In the genomic region with DNA sequence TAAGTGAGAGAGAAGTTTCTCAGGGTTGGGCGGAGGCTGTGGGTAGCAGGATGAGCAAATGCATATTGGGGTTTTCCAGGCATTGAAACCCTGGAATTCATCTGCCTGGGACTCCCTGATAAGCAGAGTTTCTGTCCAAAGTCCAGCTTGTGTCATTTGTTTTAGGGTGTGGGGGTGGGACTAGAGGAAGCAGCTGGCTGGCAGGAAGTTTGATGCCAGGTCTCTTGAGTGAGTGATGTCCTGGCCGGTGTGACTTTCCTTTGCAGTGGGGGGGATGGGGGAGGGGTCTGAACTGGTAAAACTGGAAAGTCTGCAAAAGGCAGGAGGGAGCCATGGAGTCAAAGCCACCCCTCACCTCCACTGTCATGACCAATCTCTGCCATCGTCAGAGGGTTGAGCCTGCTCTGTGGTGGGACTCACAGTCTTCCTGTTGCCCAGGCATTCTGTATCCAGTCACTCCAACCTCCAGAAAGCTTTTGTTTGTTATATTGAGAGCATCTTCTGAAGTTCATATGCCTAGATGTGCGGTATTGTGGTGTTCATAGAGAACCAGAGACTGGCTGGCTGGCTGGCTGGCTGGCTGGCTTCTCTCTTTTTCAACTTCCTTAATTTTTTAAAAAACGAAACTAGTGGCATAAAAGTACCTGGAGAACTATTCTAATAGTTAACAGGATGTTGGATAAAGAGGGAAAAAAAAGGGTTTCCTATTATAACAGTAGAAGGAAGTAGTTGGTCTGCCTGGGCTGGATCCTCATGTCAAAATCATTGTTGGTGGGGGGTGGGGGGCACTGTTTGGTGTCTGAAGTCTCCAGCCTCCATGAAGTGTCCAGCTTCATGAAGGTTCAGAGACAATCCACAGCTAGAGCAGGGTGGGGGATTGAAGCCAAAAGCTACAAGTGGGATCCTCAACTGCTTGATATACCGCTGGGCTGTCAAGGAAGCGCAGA, we compare ENCODE assay signal across 9 mouse cellular contexts. TPM values are rescaled to one million over a fixed set of nuclear protein-coding genes. Genes with fewer than 3 reads are reported as not detected.
A peak's percentile ranks its signal among the peaks of the same experiment; 100 is the strongest.
DNase-seq lines count a peak whose midpoint lies in the region; ATAC-seq and TF ChIP-seq lines count a peak whose summit lies in the region.
"Had no signal": no experiment of that assay in that cellular context is flagged by ENCODE, and none has a peak within 500 bp of the region (broad histone marks: within the 10 kb centered on the region; RNA-seq: fewer than 3 reads in every experiment).

No protein-coding gene starts in this region.

- no peak for TF ChIP-seq EP300 in ES-Bruce4 (IDR thresholded peaks at IDR 0.05; ENCODE audit: insufficient read depth, low read depth, low read length)

- TF ChIP-seq CTCF in ES-Bruce4 (IDR thresholded peaks at IDR 0.05; ENCODE audit: low read depth, low read length): no peak
- TF ChIP-seq CTCF in lung, embryonic 14.5 days (IDR thresholded peaks at IDR 0.05; ENCODE audit: low read depth): no peak
- no peak for TF ChIP-seq CTCF in thymus, adult 2 months (IDR thresholded peaks at IDR 0.05; ENCODE audit: borderline replicate concordance, control insufficient read depth, extremely low read depth, insufficient read depth, low read length, poor library complexity)
- no peak for TF ChIP-seq CTCF in forebrain, postnatal 0 days (IDR thresholded peaks at IDR 0.05; ENCODE audit: low read depth)

- no peak overlapping the region for H3K4me3 ChIP-seq in ES-Bruce4 (ENCODE audit: low read depth, low read length)
- peak overlapping the region; percentile 29 for H3K4me3 ChIP-seq in intestine, embryonic 16.5 days (ENCODE audit: low read length)
- peak overlapping the region; percentile 12; the same call in 1 of the 2 replicates for H3K4me3 ChIP-seq in lung, embryonic 14.5 days (ENCODE audit: low read depth, low read length)
- H3K4me3 ChIP-seq in thymus, adult 2 months (ENCODE audit: control insufficient read depth, insufficient read depth, low read length): no peak overlapping the region
- no peak overlapping the region for H3K4me3 ChIP-seq in forebrain, postnatal 0 days (ENCODE audit: low read depth, low read length)

- whole genome bisulfite sequencing in intestine, embryonic 16.5 days: 36% methylated on average over 7 of the region's 7 CpGs
- WGBS in lung, embryonic 14.5 days: 43% methylated on average over 7 of the region's 7 CpGs
- 19% methylated on average over 7 of the region's 7 CpGs for WGBS in thymus, adult 2 months
- 70% methylated on average over 7 of the region's 7 CpGs for WGBS in forebrain, postnatal 0 days

- TF ChIP-seq POLR2A in ES-Bruce4 (IDR thresholded peaks at IDR 0.05; ENCODE audit: insufficient read depth, low read length): no peak
- TF ChIP-seq POLR2A in thymus, adult 2 months (IDR thresholded peaks at IDR 0.05; ENCODE audit: control insufficient read depth, extremely low read depth, insufficient read depth, low read length, poor library complexity): no peak

- H3K9ac ChIP-seq in ES-Bruce4 (ENCODE audit: low read depth, poor library complexity, severe bottlenecking): no peak overlapping the region
- peak overlapping the region; percentile 24 for H3K9ac ChIP-seq in intestine, embryonic 16.5 days (ENCODE audit: low read depth, low read length)
- no peak overlapping the region; the same call in 1 of the 2 replicates for H3K9ac ChIP-seq in lung, embryonic 14.5 days
- H3K9ac ChIP-seq in forebrain, postnatal 0 days: no peak overlapping the region

- peak; percentile 18 for DNase-seq in A20 (ENCODE audit: low read depth, low spot score)
- peak; percentile 55 for DNase-seq in lung, embryonic 14.5 days
- no peak for DNase-seq in thymus, adult 2 months
- no peak for DNase-seq in forebrain, postnatal 0 days
- no peak for DNase-seq in cerebellum, postnatal 4 days (ENCODE audit: low spot score in 2 of 2)
- DNase-seq: cerebellum, adult 2 months had no signal

- H3K27ac ChIP-seq in ES-Bruce4 (ENCODE audit: insufficient read depth, low read length): 0 out of 2 replicates have a peak overlapping the region, but pooled peaks have one; percentile 13
- H3K27ac ChIP-seq in intestine, embryonic 16.5 days (ENCODE audit: low read length): peak overlapping the region; percentile 89
- peak overlapping the region; percentile 79 for H3K27ac ChIP-seq in lung, embryonic 14.5 days (ENCODE audit: low read depth)
- no peak overlapping the region for H3K27ac ChIP-seq in thymus, adult 2 months (ENCODE audit: control insufficient read depth, insufficient read depth, low read length)
- H3K27ac ChIP-seq in forebrain, postnatal 0 days (ENCODE audit: low read depth, low read length): no peak overlapping the region

- H3K4me1 ChIP-seq in ES-Bruce4 (ENCODE audit: control insufficient read depth, insufficient read depth, low read length): peaks cover 8% of the 10 kb centered on the region
- H3K4me1 ChIP-seq in intestine, embryonic 16.5 days (ENCODE audit: control insufficient read depth, insufficient read depth, low read length): peaks cover 35% of the 10 kb centered on the region
- peaks cover 30% of the 10 kb centered on the region for H3K4me1 ChIP-seq in lung, embryonic 14.5 days (ENCODE audit: insufficient read depth)
- H3K4me1 ChIP-seq in thymus, adult 2 months (replicated peaks; ENCODE audit: control insufficient read depth, insufficient read depth, low read length): peaks cover 15% of the 10 kb centered on the region
- H3K4me1 ChIP-seq in forebrain, postnatal 0 days (ENCODE audit: insufficient read depth): no peaks in the 10 kb centered on the region

- H3K9me3 ChIP-seq in ES-Bruce4 (replicated peaks; ENCODE audit: control insufficient read depth, insufficient read depth, low read length, poor library complexity, severe bottlenecking): no peaks in the 10 kb centered on the region
- H3K9me3 ChIP-seq in intestine, embryonic 16.5 days (ENCODE audit: control insufficient read depth, low read length): 0 out of 2 replicates have a peak, but pooled peaks cover 2% of the 10 kb centered on the region
- no peaks in the 10 kb centered on the region for H3K9me3 ChIP-seq in lung, embryonic 14.5 days (ENCODE audit: low read depth, low read length)
- no peaks in the 10 kb centered on the region for H3K9me3 ChIP-seq in forebrain, postnatal 0 days (ENCODE audit: low read length)

- ATAC-seq in intestine, embryonic 16.5 days: peak; percentile 50
- peak; percentile 12; the same call in 1 of the 2 replicates for ATAC-seq in lung, embryonic 14.5 days (ENCODE audit: insufficient read depth)
- ATAC-seq in forebrain, postnatal 0 days: no peak

- H3K4me2 ChIP-seq in intestine, embryonic 16.5 days (ENCODE audit: low read depth, low read length): peak overlapping the region; percentile 53
- peak overlapping the region; percentile 72 for H3K4me2 ChIP-seq in lung, embryonic 14.5 days
- no peak overlapping the region for H3K4me2 ChIP-seq in forebrain, postnatal 0 days (ENCODE audit: low read depth)
- H3K4me2 ChIP-seq: midbrain, embryonic 11.5 days had no signal

- H3K36me3 ChIP-seq in ES-Bruce4 (ENCODE audit: control insufficient read depth, insufficient read depth, low read length, poor library complexity, severe bottlenecking): no peaks in the 10 kb centered on the region
- no peaks in the 10 kb centered on the region for H3K36me3 ChIP-seq in intestine, embryonic 16.5 days (ENCODE audit: control insufficient read depth, insufficient read depth, low read length)
- H3K36me3 ChIP-seq in lung, embryonic 14.5 days (ENCODE audit: insufficient read depth): no peaks in the 10 kb centered on the region
- H3K36me3 ChIP-seq in thymus, adult 2 months (ENCODE audit: control insufficient read depth, insufficient read depth, low read length): no peaks in the 10 kb centered on the region
- H3K36me3 ChIP-seq in forebrain, postnatal 0 days (ENCODE audit: insufficient read depth): no peaks in the 10 kb centered on the region

- no peaks in the 10 kb centered on the region for H3K27me3 ChIP-seq in ES-Bruce4 (ENCODE audit: control insufficient read depth, insufficient read depth, low read length, poor library complexity, severe bottlenecking)
- no peaks in the 10 kb centered on the region for H3K27me3 ChIP-seq in intestine, embryonic 16.5 days (replicated peaks; ENCODE audit: control insufficient read depth, insufficient read depth, low read length)
- no peaks in the 10 kb centered on the region for H3K27me3 ChIP-seq in lung, embryonic 14.5 days (ENCODE audit: insufficient read depth, low read length)
- H3K27me3 ChIP-seq in thymus, adult 2 months (ENCODE audit: control insufficient read depth, insufficient read depth, low read length): peaks cover 9% of the 10 kb centered on the region
- peaks cover 23% of the 10 kb centered on the region for H3K27me3 ChIP-seq in forebrain, postnatal 0 days (ENCODE audit: insufficient read depth, low read length)

RNA-seq across cellular contexts. Expression of a gene that starts 4.4 kb away (rescaled TPM):
- polyA plus RNA-seq in ES-Bruce4 (2011; ENCODE audit: insufficient read depth, insufficient read length, low read depth, missing spikeins): 123 and 146 TPM in 2 replicates
- polyA plus RNA-seq in intestine, embryonic 16.5 days (2015; fragmentation: Nextera tagmentation; extraction: Ambion mirVana): 101 and 108 TPM in 2 replicates
- polyA plus RNA-seq in lung, embryonic 14.5 days (2014; fragmentation: Nextera tagmentation; extraction: Ambion mirVana): 83.6 and 91.3 TPM in 2 replicates
- 17.7 and 18.6 TPM in 2 replicates for polyA plus RNA-seq in thymus, adult 2 months (2012; rRNA removed)
- total RNA-seq in forebrain, postnatal 0 days (2014; rRNA removed): 3.6 and 6.2 TPM in 2 replicates
- polyA plus RNA-seq in forebrain, postnatal 0 days (2015; fragmentation: Nextera tagmentation; extraction: Ambion mirVana): 4.6 and 7.8 TPM in 2 replicates

RNA-seq across cellular contexts. Expression of a gene that starts 23.1 kb away (rescaled TPM):
- 9.9 TPM in 2 replicates for polyA plus RNA-seq in ES-Bruce4 (2011; ENCODE audit: insufficient read depth, insufficient read length, low read depth, missing spikeins)
- polyA plus RNA-seq in intestine, embryonic 16.5 days (2015; fragmentation: Nextera tagmentation; extraction: Ambion mirVana): 5.3 and 5.6 TPM in 2 replicates
- 2.0 and 3.4 TPM in 2 replicates for polyA plus RNA-seq in lung, embryonic 14.5 days (2014; fragmentation: Nextera tagmentation; extraction: Ambion mirVana)
- 5.3 and 6.1 TPM in 2 replicates for polyA plus RNA-seq in thymus, adult 2 months (2012; rRNA removed)
- total RNA-seq in forebrain, postnatal 0 days (2014; rRNA removed): 1.3 and 2.0 TPM in 2 replicates
- 1.9 and 3.1 TPM in 2 replicates for polyA plus RNA-seq in forebrain, postnatal 0 days (2015; fragmentation: Nextera tagmentation; extraction: Ambion mirVana)

RNA-seq across cellular contexts. Expression of a gene that starts 30.6 kb away (rescaled TPM):
- polyA plus RNA-seq in ES-Bruce4 (2011; ENCODE audit: insufficient read depth, insufficient read length, low read depth, missing spikeins): 57.7 and 79.4 TPM in 2 replicates
- polyA plus RNA-seq in intestine, embryonic 16.5 days (2015; fragmentation: Nextera tagmentation; extraction: Ambion mirVana): 54.6 and 58.1 TPM in 2 replicates
- 81.0 and 81.9 TPM in 2 replicates for polyA plus RNA-seq in lung, embryonic 14.5 days (2014; fragmentation: Nextera tagmentation; extraction: Ambion mirVana)
- 177 and 184 TPM in 2 replicates for polyA plus RNA-seq in thymus, adult 2 months (2012; rRNA removed)
- total RNA-seq in forebrain, postnatal 0 days (2014; rRNA removed): 168 and 183 TPM in 2 replicates
- polyA plus RNA-seq in forebrain, postnatal 0 days (2015; fragmentation: Nextera tagmentation; extraction: Ambion mirVana): 198 and 200 TPM in 2 replicates

RNA-seq across cellular contexts. Expression of a gene that starts 53.0 kb away (rescaled TPM):
- polyA plus RNA-seq in ES-Bruce4 (2011; ENCODE audit: insufficient read depth, insufficient read length, low read depth, missing spikeins): 0.78 and 1.1 TPM in 2 replicates
- 2.0 and 2.5 TPM in 2 replicates for polyA plus RNA-seq in intestine, embryonic 16.5 days (2015; fragmentation: Nextera tagmentation; extraction: Ambion mirVana)
- polyA plus RNA-seq in lung, embryonic 14.5 days (2014; fragmentation: Nextera tagmentation; extraction: Ambion mirVana): 0.91 and 1.6 TPM in 2 replicates
- 128 and 141 TPM in 2 replicates for polyA plus RNA-seq in thymus, adult 2 months (2012; rRNA removed)
- total RNA-seq in forebrain, postnatal 0 days (2014; rRNA removed): 0.69 and 0.81 TPM in 2 replicates
- 0.53 and 0.65 TPM in 2 replicates for polyA plus RNA-seq in forebrain, postnatal 0 days (2015; fragmentation: Nextera tagmentation; extraction: Ambion mirVana)

Comparison
In these comparisons a context has a peak if more than half of its experiments do, and no peak if none do; other contexts are left out.
1. DNase-seq: peak in A20 (single experiment) and lung, embryonic 14.5 days (single experiment); none in thymus, adult 2 months (single experiment), forebrain, postnatal 0 days (single experiment) and cerebellum, postnatal 4 days (0 of 2).
2. H3K27ac ChIP-seq: peak in ES-Bruce4 (single experiment), intestine, embryonic 16.5 days (single experiment) and lung, embryonic 14.5 days (single experiment); none in thymus, adult 2 months (single experiment) and forebrain, postnatal 0 days (single experiment).
3. H3K4me3 ChIP-seq: peak in intestine, embryonic 16.5 days (single experiment) and lung, embryonic 14.5 days (single experiment); none in ES-Bruce4 (single experiment), thymus, adult 2 months (single experiment) and forebrain, postnatal 0 days (single experiment).